Mouse (Mus musculus): Measurements from ENCODE around the gene Abca14. TPM values are rescaled to one million over a fixed set of nuclear protein-coding genes. Genes with fewer than 3 reads are reported as not detected.

Gene Abca14
- total and polyA plus RNA-seq, 2 experiments from 2014 or later = not detected

DNA sequence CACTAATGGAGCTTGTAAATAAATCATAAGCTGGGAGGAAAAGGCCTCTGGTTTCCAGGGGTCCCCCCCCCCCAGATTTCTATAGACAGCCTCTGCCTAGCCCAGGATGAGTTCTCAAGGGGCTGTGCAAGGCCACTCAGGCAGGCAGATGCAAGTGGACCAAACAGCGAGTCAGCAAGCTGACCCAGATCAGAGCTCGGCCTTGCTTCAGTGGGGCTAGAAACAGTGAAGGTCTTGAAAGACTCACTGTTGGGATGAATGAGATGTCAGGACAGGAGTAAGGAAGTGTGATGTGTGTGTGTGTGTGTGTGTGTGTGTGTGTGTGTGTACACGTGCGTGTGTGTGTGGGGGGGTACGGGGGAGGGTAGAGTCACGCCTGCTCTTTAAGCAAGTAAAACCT is 10.9 kb upstream of the Abca14 start:
- Histone ChIP-seq H3K4me3 (ENCODE audit: low read depth, low read length) (no peak overlapping the region), H3K4me1 (ENCODE audit: insufficient read depth, low read length) (no peaks in the 10 kb centered on the region), H3K9ac (replicated peaks; ENCODE audit: low read length, poor library complexity, severe bottlenecking) (no peak overlapping the region), H3K9me3 (ENCODE audit: low read length) (no peaks in the 10 kb centered on the region), H3K27me3 (ENCODE audit: insufficient read depth, low read length) (no peaks in the 10 kb centered on the region), H3K27ac (ENCODE audit: low read depth, low read length) (no peak overlapping the region), H3K36me3 (ENCODE audit: insufficient read depth, low read length) (no peaks in the 10 kb centered on the region), H3K4me2 (ENCODE audit: low read depth, low read length, poor library complexity, severe bottlenecking) (no peak overlapping the region)
- ATAC-seq (ENCODE audit: low FRiP score) (no peak), DNase-seq (ENCODE audit: low spot score) (no peak)
- TF ChIP-seq CTCF (IDR thresholded peaks at IDR 0.05) = no peak
- WGBS = 82% methylated on average over 6 of the region's 6 CpGs

DNA sequence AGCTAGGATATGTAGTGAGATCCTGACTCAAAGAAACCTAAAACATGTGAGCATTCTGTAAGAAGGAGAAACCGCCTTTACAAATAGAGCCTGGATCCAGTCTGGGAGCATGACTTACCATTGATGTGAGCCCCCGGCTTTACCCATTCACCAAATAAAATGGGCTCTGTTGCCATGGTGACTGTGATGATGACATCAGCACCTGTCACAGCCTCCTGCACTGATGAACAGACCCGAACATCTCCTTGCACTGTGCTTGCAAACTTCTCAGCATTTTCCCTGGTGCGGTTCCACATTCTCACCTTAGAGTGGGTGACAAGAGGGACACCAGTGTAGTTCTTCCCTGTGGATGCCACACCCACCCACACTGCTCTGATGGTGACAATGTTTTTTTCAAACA is 8.6 kb upstream of the Abca14 start:
- Histone ChIP-seq H3K4me2 (ENCODE audit: low read depth, low read length, poor library complexity, severe bottlenecking) (no peak overlapping the region), H3K36me3 (ENCODE audit: insufficient read depth, low read length) (no peaks in the 10 kb centered on the region), H3K4me3 (ENCODE audit: low read depth, low read length) (no peak overlapping the region), H3K9ac (replicated peaks; ENCODE audit: low read length, poor library complexity, severe bottlenecking) (no peak overlapping the region), H3K27me3 (ENCODE audit: insufficient read depth, low read length) (peaks cover 6% of the 10 kb centered on the region; the same call in 1 of the 2 replicates), H3K9me3 (ENCODE audit: low read length) (no peaks in the 10 kb centered on the region), H3K27ac (ENCODE audit: low read depth, low read length) (no peak overlapping the region), H3K4me1 (ENCODE audit: insufficient read depth, low read length) (no peaks in the 10 kb centered on the region)
- 38% methylated on average over 4 of the region's 4 CpGs for WGBS
- peak; percentile 26 for DNase-seq (ENCODE audit: low spot score)
- ATAC-seq (ENCODE audit: low FRiP score) = peak; percentile 74
- no peak for TF ChIP-seq CTCF (IDR thresholded peaks at IDR 0.05)

DNA sequence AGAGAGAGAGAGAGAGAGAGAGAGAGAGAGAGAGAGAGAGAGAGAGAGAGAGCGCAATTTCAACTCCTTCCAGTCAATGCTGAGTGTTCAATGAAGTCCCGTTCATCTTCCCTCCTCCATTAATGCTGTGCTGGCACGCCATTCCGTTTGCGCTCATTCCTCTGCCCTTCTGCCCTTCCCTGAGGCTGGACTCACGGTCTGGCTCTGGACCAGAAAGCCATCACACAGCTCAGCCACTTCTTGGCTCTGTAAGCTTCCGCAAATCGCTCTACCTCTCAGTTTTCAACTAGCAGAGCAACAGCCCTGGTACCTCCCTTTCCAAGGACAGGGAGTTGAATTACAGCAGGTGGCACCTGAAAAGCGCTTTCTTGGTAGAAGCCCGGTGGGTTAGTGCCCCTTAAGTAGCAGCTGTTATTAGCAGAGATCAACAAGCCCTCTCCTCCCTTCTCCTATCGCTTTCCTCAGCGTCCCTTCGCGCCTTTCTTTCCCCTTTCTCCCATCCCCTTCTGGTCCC is 2.5 kb upstream of the Abca14 start:
- ATAC-seq (ENCODE audit: low FRiP score) (no peak), DNase-seq (ENCODE audit: low spot score) (peak; percentile 22)
- Histone ChIP-seq H3K4me2 (ENCODE audit: low read depth, low read length, poor library complexity, severe bottlenecking) (peak overlapping the region; percentile 57), H3K4me3 (ENCODE audit: low read depth, low read length) (peak overlapping the region; percentile 33), H3K4me1 (ENCODE audit: insufficient read depth, low read length) (peaks cover 5% of the 10 kb centered on the region; the same call in 1 of the 2 replicates), H3K27me3 (ENCODE audit: insufficient read depth, low read length) (peaks cover 25% of the 10 kb centered on the region), H3K36me3 (ENCODE audit: insufficient read depth, low read length) (no peaks in the 10 kb centered on the region), H3K9ac (replicated peaks; ENCODE audit: low read length, poor library complexity, severe bottlenecking) (no peak overlapping the region), H3K27ac (ENCODE audit: low read depth, low read length) (no peak overlapping the region), H3K9me3 (ENCODE audit: low read length) (no peaks in the 10 kb centered on the region)
- no peak for TF ChIP-seq CTCF (IDR thresholded peaks at IDR 0.05)
- 7% methylated on average over 14 of the region's 14 CpGs for WGBS

DNA sequence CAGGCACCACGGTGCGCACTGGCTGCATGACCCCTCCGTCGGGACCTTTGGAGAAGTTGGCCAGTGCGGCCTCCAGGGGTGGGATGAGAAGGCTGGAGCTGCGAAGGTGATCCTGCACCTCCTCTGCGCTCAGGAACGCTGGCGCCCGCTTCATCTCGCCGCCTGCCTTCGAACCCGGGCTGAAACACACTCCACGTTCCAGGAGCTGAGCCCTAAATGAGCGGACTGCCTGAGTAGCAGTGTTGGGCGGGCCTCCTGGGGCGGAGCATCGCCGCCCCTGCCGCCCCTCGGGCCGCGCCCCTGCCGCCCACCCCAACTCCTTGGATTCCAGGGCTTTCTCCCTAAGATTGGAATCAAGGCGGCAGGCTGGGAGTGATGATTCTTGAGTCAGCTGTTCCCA is 2.0 kb upstream of the Abca14 start, which contains the start of gene Crym:
TSS of gene Crym (minus strand) at position 341 of the 400 bp plus-strand sequence.
- H3K27ac ChIP-seq (ENCODE audit: low read depth, low read length) = no peak within 1 kb of the TSS
- H3K4me2 ChIP-seq (ENCODE audit: low read depth, low read length, poor library complexity, severe bottlenecking) = peak within 1 kb of the TSS; percentile 57
- H3K4me1 ChIP-seq (ENCODE audit: insufficient read depth, low read length) = peaks cover 5% of the 10 kb centered on the region; the same call in 1 of the 2 replicates
- H3K36me3 ChIP-seq (ENCODE audit: insufficient read depth, low read length) = no peaks in the 10 kb centered on the region
- H3K4me3 ChIP-seq (ENCODE audit: low read depth, low read length) = peak within 1 kb of the TSS; percentile 33
- H3K27me3 ChIP-seq (ENCODE audit: insufficient read depth, low read length) = peaks cover 25% of the 10 kb centered on the region
- WGBS = 2% methylated on average over 26 of the region's 26 CpGs
- ATAC-seq (ENCODE audit: low FRiP score) (no peak), DNase-seq (ENCODE audit: low spot score) (no peak)
- H3K9me3 ChIP-seq (ENCODE audit: low read length) = no peaks in the 10 kb centered on the region
- no peak within 1 kb of the TSS for H3K9ac ChIP-seq (replicated peaks; ENCODE audit: low read length, poor library complexity, severe bottlenecking)
- TF ChIP-seq CTCF (IDR thresholded peaks at IDR 0.05) = no peak

DNA sequence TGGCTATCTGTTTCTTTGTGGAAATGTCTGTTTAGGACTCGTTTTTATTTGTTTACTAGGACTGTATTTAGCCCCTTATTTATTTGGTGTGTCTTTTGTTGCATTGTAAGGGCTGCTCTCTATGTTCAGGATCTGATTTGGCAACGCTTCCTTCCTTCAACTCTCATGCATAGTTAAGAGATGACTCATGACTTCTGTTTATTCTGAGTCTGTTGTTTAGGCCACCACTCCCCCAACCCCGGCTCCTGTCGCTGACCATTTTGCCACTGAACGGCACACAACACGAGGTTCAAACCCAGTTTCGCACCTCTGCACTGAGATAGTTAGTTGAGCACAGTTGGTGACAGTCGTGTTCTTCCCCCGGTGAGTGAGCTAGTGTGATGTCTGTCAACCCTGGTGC is 2.2 kb downstream of the Abca14 start:
- Histone ChIP-seq H3K36me3 (ENCODE audit: insufficient read depth, low read length) (no peaks in the 10 kb centered on the region), H3K27ac (ENCODE audit: low read depth, low read length) (no peak overlapping the region), H3K4me1 (ENCODE audit: insufficient read depth, low read length) (peaks cover 5% of the 10 kb centered on the region; the same call in 1 of the 2 replicates), H3K9me3 (ENCODE audit: low read length) (no peaks in the 10 kb centered on the region), H3K9ac (replicated peaks; ENCODE audit: low read length, poor library complexity, severe bottlenecking) (no peak overlapping the region), H3K27me3 (ENCODE audit: insufficient read depth, low read length) (peaks cover 11% of the 10 kb centered on the region), H3K4me3 (ENCODE audit: low read depth, low read length) (no peak overlapping the region), H3K4me2 (ENCODE audit: low read depth, low read length, poor library complexity, severe bottlenecking) (no peak overlapping the region)
- 72% methylated on average over 9 of the region's 9 CpGs for WGBS
- TF ChIP-seq CTCF (IDR thresholded peaks at IDR 0.05) = no peak
- DNase-seq (ENCODE audit: low spot score) (no peak), ATAC-seq (ENCODE audit: low FRiP score) (no peak)

DNA sequence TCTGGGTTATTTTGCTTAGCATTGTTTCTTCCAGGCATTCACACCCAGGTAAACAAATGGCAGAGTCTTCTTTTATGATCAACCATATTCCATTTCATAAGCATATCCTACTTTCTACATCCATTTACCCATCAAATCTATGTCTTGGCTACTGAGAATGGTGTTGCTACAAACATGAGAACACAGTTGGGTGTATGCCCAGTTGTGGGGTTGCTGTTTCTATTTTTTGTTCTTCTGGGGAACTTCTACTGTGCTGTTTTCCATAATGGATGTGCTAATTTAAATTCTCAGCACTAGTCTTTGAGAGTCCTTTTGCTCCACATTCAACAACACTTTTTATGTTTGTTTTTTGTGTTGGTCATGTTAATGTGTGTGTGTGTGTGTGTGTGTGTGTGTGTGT is 24.8 kb downstream of the Abca14 start:
- Histone ChIP-seq H3K4me2 (ENCODE audit: low read depth, low read length, poor library complexity, severe bottlenecking) (no peak overlapping the region), H3K36me3 (ENCODE audit: insufficient read depth, low read length) (no peaks in the 10 kb centered on the region), H3K9ac (replicated peaks; ENCODE audit: low read length, poor library complexity, severe bottlenecking) (no peak overlapping the region), H3K27ac (ENCODE audit: low read depth, low read length) (no peak overlapping the region), H3K4me1 (ENCODE audit: insufficient read depth, low read length) (no peaks in the 10 kb centered on the region), H3K4me3 (ENCODE audit: low read depth, low read length) (no peak overlapping the region), H3K9me3 (ENCODE audit: low read length) (no peaks in the 10 kb centered on the region), H3K27me3 (ENCODE audit: insufficient read depth, low read length) (no peaks in the 10 kb centered on the region)
- DNase-seq (ENCODE audit: low spot score) (no peak), ATAC-seq (ENCODE audit: low FRiP score) (no peak)
- TF ChIP-seq CTCF (IDR thresholded peaks at IDR 0.05) = no peak

Measured in midbrain, postnatal 0 days (tissue).